Mouse (Mus musculus) naive thymus-derived CD4-positive, alpha-beta T cell, adult 5 months (primary cell): ENCODE measurements around the gene Itgb6. TPM values are rescaled to one million over a fixed set of nuclear protein-coding genes. Genes with fewer than 3 reads are reported as not detected.

Experiments used
- polyA plus RNA-seq: library from polyadenylated mRNA; unstranded; fragments of 100-300 nt; shearing (Covaris generic); gene quantifications from one replicate; pipeline ENCODE4 v1.2.1, GENCODE M21; 2017

Gene Itgb6
- 0.44 TPM for polyA plus RNA-seq

GRCm38 (mm10) chr2:60722514-60722913 is at the start of gene Itgb6:
Gene Itgb6 (minus strand): TSS chr2:60722643.

GRCm38 (mm10) chr2:60552902-60553682 is 169.4 kb downstream of the Itgb6 start, which contains the start of gene Pla2r1:
Gene Pla2r1 (minus strand): TSS chr2:60553308.

Other genes starting within 250 kb of the Itgb6 start
- 0.53 TPM for gene Pla2r1, start 169.3 kb downstream of the Itgb6 start, polyA plus RNA-seq
- gene Rbms1, start 240.5 kb upstream of the Itgb6 start, polyA plus RNA-seq = 189 TPM